Mouse (Mus musculus) kidney, postnatal 0 days (tissue): ENCODE measurements around the gene Serpine3. TPM values are rescaled to one million over a fixed set of nuclear protein-coding genes. Genes with fewer than 3 reads are reported as not detected.

Experiments
- ATAC-seq: fragments of 200-750 bp; cut with Nextera tagmentation; replicated peaks from 2 replicates; pipeline ENCODE4 v1.8.0; 2017; ENCODE audit warnings: low read depth, moderate number of reproducible peaks, moderate TSS enrichment, moderate library complexity; ENCODE audit not compliant: low FRiP score
- DNase-seq: peaks from one replicate; pipeline ENCODE4 v3.0.0-alpha.2; 2016; ENCODE audit warnings: low spot score
- H3K27ac ChIP-seq: fragments of 300-500 bp; sonication (generic); 2 replicates; pipeline ENCODE4 v1.5.1; 2014; ENCODE audit warnings: mild to moderate bottlenecking
- H3K27me3 ChIP-seq: fragments of 300-500 bp; sonication (generic); 2 replicates; pipeline ENCODE4 v1.6.1; 2014; ENCODE audit warnings: low read length, mixed read lengths; ENCODE audit not compliant: insufficient read depth
- H3K36me3 ChIP-seq: fragments of 300-500 bp; sonication (generic); 2 replicates; pipeline ENCODE4 v1.6.1; 2014; ENCODE audit warnings: low read length, mixed read lengths; ENCODE audit not compliant: insufficient read depth
- H3K4me1 ChIP-seq: fragments of 300-500 bp; sonication (generic); replicated peaks from 2 replicates; pipeline ENCODE4 v1.6.1; 2014; ENCODE audit warnings: antibody characterized with exemption, low read length, mixed read lengths; ENCODE audit not compliant: insufficient read depth
- H3K4me2 ChIP-seq: fragments of 300-500 bp; sonication (generic); 2 replicates; pipeline ENCODE4 v1.6.1; 2014; ENCODE audit warnings: mild to moderate bottlenecking, low read length, moderate library complexity, mixed read lengths
- H3K4me3 ChIP-seq: fragments of 300-500 bp; sonication (generic); replicated peaks from 2 replicates; pipeline ENCODE4 v1.5.1; 2014; ENCODE audit warnings: low read depth, low read length
- H3K9ac ChIP-seq: fragments of 300-500 bp; sonication (generic); 2 replicates; pipeline ENCODE4 v1.6.1; 2014; ENCODE audit warnings: low read depth, low read length
- H3K9me3 ChIP-seq: fragments of 300-500 bp; sonication (generic); replicated peaks from 2 replicates; pipeline ENCODE4 v1.6.1; 2016; ENCODE audit warnings: low read length, inconsistent platforms, mixed read lengths
- CTCF ChIP-seq: IDR thresholded peaks from 2 replicates; pipeline ENCODE4 v1.5.1; 2016; ENCODE audit warnings: antibody characterized with exemption, low read depth, mild to moderate bottlenecking, moderate library complexity
- WGBS: fragments of 180-500 bp; shearing (Covaris S2); extraction: QIAGEN DNeasy Blood & Tissue Kit; methylation state at CpG from one replicate; pipeline ENCODE4 v1.1.7; 2014; 5-methylcytosine and 5-hydroxymethylcytosine counted together
- polyA plus RNA-seq: library from polyadenylated mRNA; unstranded; fragments of >200 nt; fragmentation: Nextera tagmentation; extraction: Ambion mirVana; gene quantifications from 2 replicates; pipeline ENCODE4 v1.2.1, GENCODE M21; 2015

Serpine3 gene
- polyA plus RNA-seq, 1 experiment from 2014 or later, result not detected

DNA sequence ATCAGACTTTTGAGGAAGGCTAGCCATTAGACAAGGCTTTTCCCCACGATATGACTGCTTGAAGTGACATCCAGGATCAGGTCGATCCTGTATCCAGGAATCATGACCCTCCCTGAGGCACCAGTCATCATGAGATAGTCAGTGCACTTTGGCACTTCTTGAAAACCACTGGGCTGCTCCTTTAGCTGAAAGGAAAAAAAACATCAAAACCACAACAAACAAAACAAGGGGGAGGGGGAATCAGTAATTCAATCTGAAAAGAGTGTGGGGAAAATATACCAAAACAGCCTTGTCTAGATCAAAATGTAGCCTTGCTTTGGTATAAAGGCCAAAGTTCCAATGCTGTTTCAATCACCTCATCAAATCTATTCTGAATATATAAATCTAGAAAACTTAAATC is 70.2 kb downstream of the Serpine3 start:
- 82% methylated on average over 2 of the region's 2 CpGs for WGBS
- Histone ChIP-seq H3K27me3 (no peaks in the 10 kb centered on the region), H3K4me2 (no peak overlapping the region), H3K27ac (no peak overlapping the region), H3K4me1 (no peaks in the 10 kb centered on the region), H3K4me3 (no peak overlapping the region), H3K36me3 (peaks cover 5% of the 10 kb centered on the region; the same call in 1 of the 2 replicates), H3K9me3 (no peaks in the 10 kb centered on the region), H3K9ac (no peak overlapping the region)
- DNase-seq (no peak), ATAC-seq (no peak)
- no peak for TF ChIP-seq CTCF

DNA sequence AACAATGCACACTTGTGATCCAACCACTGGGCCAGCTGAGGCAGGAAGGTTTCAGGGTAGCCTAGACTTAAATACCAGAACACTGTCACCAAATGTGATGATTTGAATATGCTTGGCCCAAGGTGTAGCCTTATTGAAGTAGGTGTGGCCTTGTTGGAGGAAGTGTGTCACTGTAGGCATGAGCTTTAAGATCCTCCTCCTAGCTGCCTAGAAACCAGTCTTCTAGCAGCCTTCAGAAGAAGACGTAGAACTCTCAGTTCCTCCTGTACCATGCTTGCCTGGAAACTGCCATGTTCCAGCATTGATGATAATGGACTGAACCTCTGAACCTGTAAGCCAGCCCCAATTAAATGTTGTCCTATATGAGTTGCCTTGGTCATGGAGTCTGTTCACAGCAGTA is 72.2 kb downstream of the Serpine3 start:
- Histone ChIP-seq H3K36me3 (peaks cover 5% of the 10 kb centered on the region; the same call in 1 of the 2 replicates), H3K4me2 (no peak overlapping the region), H3K9me3 (no peaks in the 10 kb centered on the region), H3K9ac (no peak overlapping the region), H3K27ac (no peak overlapping the region), H3K27me3 (no peaks in the 10 kb centered on the region), H3K4me1 (no peaks in the 10 kb centered on the region), H3K4me3 (no peak overlapping the region)
- no peak for DNase-seq
- WGBS, result 100% methylated on average over 1 of the region's 1 CpGs
- no peak for ATAC-seq
- no peak for TF ChIP-seq CTCF

Other genes with a start within 250 kb of the Serpine3 start
- gene Gucy1b2, start 207.4 kb upstream of the Serpine3 start, polyA plus RNA-seq, result not detected in 2 replicates
- gene Fam124a, start 107.9 kb upstream of the Serpine3 start, polyA plus RNA-seq, result 4.7 and 4.8 TPM in 2 replicates
- 0.66 and 0.78 TPM in 2 replicates for gene Gm4131, start 96.7 kb upstream of the Serpine3 start, polyA plus RNA-seq
- 13.5 and 17.1 TPM in 2 replicates for gene Ints6, start 97.5 kb downstream of the Serpine3 start, polyA plus RNA-seq
- gene Wdfy2, start 174.0 kb downstream of the Serpine3 start, polyA plus RNA-seq, result 3.9 and 4.6 TPM in 2 replicates